Mouse (Mus musculus): ENCODE data around the gene Phpt1.
A peak's percentile ranks its signal among the peaks of the same experiment; 100 is the strongest.
"Not testable (repeated sequence)": the region's sequence is repeated elsewhere in the genome, so short reads cannot be mapped to it uniquely, and the experiment has no call there.

Phpt1 gene

DNA sequence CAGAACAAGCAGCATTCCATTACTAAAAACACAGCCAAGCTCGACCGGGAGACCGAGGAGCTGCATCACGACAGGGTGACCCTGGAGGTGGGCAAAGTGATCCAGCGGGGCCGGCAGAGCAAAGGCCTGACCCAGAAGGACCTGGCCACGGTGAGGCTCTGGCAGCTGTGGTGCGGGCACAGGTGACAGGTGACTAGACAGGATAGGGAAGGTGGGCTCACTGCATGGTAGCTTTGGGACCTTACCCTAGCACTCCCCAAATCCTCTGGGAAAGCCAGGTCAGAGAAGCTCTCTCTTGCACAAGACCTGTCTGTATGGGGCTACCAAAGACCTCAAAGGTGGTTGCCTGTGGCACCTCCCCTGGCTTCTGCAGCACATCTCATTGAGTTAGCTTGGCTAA lies 14.5 kb downstream of the Phpt1 start:
- DNase-seq (ENCODE audit: low read depth, low spot score) = no peak

DNA sequence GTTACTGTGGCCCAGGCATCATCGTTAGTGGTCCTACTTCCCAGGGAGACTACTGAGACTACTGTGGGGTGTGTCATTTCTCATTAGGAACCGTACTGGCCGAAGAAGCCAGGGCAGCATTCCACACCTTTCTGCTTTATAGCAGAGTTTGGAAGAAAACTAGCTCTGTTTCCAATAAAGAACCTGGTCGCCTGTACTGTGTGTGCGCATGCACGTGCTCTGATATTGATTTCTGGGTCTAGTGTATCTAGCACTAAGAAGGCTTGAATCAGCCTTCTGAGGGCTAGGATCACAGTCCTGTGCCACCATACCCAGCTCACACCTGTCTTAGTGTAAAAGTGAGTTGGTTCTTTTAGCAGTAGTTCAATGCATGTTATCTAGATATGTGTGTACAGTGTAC lies 16.2 kb downstream of the Phpt1 start:
- DNase-seq (ENCODE audit: low read depth, low spot score) = no peak

DNA sequence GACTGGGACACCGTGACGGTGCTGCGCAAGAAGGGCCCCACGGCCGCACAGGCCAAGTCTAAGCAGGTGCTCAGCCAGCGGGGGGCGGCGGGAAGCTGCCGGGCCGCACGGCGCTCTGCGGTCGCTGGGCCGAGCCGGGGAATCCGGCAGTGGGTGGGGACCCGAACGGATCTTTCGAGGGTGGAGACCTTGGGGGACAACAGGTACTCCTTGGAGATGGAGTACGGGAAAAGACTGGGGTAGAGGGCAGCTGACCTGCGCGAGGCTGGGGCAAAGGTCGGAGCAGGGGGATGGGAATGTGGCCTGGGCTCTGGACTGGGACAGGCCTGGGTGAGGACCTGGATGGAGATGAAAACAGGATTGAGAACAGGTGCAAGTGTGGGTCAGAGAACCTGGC lies 17.1 kb downstream of the Phpt1 start:
- DNase-seq (ENCODE audit: low read depth, low spot score) = no peak

DNA sequence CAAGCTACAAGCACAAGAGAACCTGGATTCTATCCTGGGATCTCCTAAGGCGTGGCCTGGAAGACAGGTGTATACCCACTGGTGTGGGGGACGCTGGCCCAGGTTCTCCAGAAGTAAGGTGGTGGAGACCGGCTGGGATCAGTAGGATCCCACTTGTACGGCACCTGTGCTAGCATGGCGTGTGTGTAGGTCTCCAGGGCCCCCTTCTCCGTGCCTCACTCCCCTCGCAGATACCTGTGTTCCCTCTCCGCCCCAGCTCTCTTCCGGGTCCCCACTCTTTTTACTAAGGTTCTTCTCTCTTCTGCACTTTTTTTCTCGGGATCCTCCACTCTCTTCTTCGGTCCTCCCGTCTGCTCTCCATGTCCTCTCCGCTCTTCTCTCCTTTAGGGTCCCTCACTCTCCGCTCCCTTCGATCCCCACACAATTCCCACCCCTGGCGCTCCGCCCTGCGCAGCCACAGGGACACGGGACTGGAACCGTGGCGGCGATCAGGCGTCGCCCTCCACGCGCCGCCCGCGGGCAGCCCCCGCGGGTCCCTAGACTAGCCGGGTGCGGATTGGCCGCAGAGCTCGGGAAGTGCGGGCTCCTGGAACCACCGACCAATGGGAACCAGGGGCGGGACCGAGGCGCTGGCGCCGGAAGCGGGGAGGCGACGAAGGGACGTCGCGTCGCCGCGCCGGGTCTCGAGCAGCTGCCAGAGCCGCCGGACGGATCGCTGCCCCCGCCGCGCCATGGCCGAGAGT lies 17.6 kb downstream of the Phpt1 start, which contains the start of gene Edf1:
Gene Edf1 (plus strand): TSS at position 627 of the 743 bp plus-strand sequence.
- DNase-seq (ENCODE audit: low read depth, low spot score) = peak; percentile 94

DNA sequence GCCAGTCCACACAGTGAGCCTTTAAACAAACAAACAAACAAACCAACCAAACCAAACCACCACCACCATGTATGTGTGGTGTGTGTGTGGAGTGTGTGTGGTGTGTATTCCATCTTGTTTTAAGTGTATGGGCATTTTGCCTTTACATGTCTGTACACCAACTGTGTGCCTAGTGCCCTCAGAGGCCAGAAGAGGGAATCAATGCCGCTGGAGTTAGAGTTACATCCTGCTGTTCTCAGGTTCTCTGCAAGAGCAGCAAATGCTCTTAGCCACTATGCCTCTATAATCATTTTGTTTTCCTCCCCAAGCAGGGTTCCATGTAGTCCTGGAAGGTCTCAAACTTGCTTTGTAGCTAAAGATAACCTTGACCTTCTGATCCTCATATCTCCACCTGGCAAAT lies 18.7 kb downstream of the Phpt1 start:
- no peak for DNase-seq (ENCODE audit: low read depth, low spot score)

DNA sequence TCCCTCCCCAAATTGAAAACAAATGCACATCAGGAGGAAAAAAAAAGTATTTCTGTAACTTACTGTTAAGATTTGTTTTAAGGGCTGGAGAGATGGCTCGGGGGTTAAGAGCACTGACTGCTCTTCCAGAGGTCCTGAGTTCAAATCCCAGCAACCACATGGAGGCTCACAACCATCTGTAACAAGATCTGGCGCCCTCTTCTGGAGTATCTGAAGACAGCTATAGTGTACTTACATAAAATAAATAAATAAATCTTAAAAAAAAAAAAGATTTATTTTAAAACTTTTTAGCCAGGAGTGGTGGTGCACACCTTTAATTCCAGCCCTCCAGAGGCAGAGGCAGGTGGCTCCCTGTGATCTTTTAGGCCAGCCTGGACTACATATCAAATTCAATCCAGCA lies 19.5 kb downstream of the Phpt1 start:
- not testable (repeated sequence) for DNase-seq (ENCODE audit: low read depth, low spot score)

DNA sequence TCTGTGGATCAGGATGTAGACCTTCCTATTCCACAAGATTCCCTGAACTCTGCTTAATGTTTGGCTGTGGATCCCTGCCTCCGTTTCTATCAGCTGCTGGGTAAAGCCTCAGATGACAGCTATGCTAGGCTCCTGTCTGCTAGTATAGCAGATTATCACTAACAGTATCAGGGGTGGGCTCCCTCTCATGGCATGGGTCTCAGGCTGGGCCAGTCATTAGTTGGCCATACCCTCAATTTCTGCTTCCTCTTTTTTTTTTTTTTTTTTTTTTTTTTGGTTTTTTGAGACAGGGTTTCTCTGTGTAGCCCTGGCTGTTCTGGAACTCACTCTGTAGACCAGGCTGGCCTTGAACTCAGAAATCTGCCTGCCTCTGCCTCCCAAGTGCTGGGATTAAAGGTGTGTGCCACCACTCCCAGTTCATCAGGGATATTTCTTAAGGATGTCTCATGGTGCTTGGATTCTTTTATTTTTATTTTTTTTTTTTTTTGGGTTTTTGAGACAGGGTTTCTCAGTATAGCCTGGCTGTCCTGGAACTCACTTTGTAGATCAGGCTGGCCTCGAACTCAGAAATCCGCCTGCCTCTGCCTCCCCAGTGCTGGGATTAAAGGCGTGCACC lies 21.7 kb downstream of the Phpt1 start:
- DNase-seq (ENCODE audit: low read depth, low spot score) = not testable (repeated sequence)

DNA sequence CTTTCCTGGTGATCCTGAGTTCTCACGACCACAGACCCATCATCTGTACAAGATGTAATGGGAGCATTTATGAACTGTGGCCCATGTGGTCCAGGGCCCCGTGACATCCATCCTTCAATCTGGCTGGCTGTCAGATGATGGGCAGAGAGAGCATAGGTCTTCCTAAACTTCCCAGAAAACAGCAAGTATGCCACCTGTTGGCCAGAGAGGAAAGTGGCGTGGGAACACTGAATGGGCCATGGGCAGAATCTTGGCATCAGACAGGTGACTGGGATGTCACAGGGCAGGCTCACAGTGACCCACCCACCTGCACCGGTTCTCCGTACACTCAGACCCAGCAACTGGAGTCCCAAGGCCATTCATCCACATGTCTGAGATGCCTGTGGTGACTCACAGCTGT lies 23.8 kb downstream of the Phpt1 start:
- peak; percentile 39 for DNase-seq (ENCODE audit: low read depth, low spot score)

DNA sequence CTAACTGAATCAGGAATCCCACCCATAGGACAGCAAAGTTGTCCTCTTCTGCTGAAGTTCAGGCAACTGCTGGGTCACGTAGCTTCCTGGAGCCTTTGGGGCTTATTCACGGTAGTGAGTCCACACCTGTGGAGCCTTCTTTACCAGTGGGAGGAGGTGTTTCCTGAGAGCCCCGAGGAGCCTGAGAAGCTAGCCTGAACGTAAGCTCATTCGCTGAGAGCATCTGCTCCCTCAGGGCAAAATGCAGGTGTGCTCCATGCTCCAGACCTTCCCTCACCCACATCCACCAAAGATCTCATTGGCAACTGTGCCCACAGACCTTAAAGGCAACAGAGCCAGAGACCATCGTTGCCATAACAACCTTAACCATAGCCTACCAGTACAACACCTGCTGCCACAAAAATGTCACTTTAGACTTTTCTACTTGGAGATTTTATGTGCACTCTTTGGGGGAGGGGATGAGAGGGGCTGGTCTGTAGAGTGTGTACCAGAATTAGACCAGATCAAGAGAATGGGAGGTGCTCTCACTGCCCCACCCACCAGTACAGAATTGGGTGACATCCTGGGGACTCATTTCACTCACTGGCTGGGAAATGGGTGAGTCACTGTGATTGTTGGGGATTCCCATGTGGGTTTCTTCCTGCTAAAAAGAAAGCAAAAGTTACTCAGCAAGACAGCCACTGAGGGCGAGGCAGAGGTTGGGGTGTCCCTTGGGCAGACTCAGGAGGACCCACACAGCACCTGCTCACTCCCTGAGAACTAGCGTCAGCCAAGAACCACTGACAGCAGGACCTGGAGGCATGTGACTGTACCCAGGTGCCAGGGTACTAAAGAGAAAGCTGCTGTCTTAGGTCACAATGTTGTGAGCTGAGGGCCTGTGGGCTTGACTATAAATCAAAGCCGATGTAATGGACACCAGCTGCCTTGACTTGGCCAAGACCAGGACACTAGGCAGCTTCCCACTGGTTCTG lies 25.7 kb downstream of the Phpt1 start:
- DNase-seq (ENCODE audit: low read depth, low spot score) = no peak

DNA sequence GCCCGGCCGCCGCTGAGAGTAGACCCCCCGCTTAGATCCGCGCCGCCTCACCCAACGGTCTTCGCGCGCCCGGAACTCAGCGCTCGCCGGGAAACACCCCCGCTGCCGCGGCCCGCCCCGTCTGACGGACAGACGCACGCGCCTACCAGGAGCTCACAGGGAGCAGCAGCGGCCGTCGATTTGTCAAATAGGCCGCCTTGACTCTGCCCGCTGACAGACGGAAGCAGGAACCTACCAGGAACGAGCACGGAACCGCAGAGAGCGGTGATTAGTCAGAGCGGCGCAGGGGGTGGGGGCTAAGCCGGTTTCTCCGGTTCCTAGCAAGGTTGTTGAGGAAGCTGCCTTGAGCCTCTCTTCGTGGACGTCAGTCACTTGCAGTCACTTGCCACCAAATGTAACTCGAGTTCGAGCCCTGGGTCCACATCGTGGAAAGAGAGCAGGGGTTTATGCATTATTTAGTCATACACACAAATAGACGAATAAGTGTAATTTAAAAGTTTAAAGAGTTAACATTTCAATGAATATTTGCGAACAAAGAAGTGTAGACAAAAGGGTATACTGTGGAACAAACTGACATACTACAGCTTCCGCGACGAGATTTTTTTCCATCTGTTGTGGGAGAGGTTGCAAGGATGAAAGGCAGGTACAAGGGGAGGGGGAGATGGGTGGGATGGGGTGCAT lies 28.1 kb downstream of the Phpt1 start, which contains the start of gene Traf2:
Gene Traf2 (minus strand): TSS at position 130 of the 681 bp plus-strand sequence.
- DNase-seq (ENCODE audit: low read depth, low spot score) = peak; percentile 99

DNA sequence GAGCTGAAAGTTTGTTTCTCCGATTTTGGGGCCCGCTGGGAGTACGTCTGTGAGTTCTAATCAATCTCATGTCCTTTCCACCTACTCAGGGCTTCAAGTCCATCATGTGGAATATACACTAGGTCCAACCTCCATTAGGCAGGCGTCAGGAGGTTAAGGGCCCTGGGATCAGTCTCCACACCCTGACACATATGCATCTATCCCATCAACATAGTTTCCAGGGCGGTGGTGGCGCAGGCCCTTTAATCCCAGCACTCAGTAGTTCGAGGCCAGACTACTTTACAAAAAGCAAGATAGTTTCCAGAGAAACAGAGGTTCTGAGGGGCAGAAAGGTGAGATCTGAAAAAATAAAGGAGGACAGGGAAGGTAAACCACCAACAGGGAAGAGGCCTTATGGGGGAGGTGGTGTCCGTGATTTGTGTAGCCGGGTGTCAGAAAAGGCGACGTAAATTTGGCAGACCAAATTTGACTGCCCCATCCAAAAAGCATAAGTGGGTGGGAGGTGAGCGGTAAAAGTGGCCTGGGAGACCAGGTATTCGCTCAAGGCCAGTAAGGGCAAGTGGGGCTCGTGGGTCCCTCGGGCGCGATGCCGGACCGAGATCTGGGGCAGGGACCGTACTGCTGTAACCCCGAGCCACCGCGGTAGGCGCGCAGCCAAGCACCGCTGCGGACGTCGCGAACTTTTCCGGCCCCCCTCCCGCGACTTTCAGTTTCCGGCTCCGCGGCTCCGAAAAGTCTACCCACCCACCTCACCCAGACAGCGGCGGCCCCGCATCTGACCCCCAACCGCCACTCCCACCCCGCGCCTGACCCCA lies 28.8 kb downstream of the Phpt1 start:
- no peak for DNase-seq (ENCODE audit: low read depth, low spot score)

DNA sequence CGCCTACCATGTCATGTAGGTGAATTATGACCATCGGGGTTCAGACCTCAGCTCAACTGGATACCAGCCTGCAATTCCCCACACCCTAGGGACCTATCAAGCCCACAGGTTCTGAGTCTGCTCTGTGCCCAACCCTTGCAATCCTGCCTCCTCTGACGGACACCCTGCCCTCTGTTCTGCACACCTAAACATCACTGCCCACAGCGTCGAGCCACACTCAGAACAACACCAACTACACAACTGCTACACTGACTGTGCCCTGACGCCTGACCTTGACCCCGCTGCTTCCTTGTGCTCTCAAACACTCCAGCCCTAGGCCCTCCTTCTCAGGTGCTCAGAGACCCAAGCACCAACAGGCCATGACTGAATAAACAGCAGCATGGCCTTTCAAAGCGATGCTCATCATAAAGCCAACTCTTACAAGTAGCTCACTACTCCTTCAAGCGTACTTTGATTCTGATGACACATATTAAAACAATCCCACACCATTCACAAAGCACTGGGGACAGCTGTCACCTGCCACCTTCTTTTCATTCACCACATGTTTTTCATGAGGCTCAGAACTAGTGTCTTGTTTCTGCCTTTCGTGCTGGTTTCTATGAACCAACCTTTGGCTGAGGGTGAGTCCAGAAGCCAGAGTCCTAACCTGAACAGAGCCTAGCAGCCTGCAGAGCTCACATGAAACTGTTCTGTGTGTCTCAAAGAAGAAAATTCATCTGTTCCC lies 33.2 kb downstream of the Phpt1 start:
- no peak for DNase-seq (ENCODE audit: low read depth, low spot score)

DNA sequence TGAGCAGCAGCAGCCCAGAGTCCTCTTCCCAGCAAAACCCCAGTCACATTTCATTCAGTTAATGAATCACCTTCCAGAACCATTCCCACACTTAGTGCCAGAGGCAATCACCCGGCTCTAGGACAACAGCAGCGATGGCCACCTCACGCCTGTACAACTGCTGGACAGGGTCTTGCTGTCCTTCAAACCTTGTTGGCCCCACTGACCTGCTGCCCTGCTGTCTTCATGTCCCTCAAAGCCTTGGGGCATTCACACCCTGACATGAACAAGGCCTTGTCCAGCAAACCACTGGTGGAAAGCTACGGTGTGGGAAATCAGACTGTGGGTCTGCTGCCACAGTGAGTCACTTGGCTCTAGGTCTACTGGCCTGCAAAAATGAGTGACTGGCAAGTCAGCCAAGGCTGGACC lies 34.5 kb downstream of the Phpt1 start:
- DNase-seq (ENCODE audit: low read depth, low spot score) = no peak

DNA sequence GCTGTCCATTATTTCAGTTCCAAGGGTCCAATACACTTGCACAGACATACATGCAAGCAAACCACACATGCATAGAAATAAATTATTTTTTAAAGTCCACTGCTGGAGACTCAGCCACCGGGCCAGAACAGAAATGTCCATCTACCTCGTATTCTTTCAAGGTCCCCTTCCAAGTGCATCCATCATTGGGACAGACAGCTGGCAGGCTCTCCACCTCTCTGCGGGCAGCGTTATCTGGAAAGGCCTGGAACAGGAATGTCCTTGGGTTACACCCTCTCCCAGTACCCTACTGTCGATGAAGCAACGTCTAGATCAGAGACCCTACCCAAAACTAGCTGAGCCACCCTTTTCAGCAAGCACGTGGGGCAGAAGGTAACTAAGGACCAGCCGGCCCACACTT lies 38.5 kb downstream of the Phpt1 start:
- DNase-seq (ENCODE audit: low read depth, low spot score) = no peak

DNA sequence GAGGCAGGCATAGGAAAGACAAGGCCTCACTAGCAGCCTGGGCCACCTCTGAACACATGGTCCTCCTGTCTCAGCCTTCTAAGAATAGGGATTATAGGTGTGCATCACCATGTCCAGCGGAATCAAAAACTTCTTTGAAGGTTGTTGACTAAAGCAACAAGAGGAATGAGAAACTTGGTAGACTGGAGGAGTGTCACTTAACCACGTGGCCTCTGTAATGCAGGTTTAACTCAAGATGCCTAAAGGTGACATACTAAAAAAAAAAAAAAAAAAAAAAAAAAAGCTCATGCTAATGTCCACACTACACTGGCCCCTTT lies 40.2 kb downstream of the Phpt1 start:
- no peak for DNase-seq (ENCODE audit: low read depth, low spot score)

DNA sequence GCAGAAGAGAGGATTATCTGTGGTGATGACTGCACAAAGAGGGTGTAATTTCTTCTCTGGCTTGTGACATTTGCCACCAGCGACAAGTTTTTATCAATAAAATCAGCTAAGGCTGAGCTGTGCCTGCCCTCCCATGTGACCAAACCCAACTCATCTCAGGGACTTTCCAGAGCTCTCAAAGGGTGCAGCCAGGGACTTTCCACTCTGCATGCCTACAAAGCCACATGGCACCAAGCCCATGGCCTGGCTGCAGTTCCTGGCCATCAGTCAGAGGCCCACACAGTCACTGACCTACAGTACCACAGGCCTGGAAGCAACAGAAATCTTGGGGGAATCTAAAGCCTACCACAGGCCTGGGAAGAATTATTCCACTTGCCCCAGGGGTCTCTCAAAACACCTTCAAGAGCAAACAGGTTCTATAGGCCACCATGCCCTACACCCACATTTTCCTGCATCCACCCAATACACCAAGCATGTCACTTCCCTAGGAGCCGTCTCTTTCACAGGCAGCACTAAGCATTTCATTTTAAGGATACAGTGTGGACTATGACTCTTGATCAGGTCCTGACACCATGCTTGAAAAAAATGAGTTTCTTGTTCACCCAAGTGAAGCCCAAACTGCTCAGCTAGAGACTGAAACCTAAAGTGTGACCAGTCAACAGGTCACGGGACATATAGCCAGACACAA lies 40.7 kb downstream of the Phpt1 start:
- DNase-seq (ENCODE audit: low read depth, low spot score) = no peak

DNA sequence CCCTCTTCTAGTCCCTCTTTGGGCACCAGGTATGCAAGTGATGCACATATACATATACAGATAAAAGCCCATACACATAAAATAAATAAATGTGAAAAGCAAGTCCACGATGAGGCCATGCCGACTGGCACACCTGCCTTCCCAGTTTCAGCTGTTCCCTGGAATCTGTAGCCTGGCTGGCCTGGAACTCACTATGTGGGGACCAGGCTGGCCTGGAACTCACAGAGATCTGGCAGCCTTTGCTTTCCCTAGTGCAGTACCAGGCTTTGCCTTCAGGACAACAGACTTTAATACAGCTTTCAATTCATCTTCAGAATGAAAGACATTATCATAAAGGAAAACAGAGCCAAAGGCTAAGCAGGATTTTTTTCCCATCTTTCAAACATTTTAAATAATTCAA lies 41.3 kb downstream of the Phpt1 start:
- DNase-seq (ENCODE audit: low read depth, low spot score) = no peak

DNA sequence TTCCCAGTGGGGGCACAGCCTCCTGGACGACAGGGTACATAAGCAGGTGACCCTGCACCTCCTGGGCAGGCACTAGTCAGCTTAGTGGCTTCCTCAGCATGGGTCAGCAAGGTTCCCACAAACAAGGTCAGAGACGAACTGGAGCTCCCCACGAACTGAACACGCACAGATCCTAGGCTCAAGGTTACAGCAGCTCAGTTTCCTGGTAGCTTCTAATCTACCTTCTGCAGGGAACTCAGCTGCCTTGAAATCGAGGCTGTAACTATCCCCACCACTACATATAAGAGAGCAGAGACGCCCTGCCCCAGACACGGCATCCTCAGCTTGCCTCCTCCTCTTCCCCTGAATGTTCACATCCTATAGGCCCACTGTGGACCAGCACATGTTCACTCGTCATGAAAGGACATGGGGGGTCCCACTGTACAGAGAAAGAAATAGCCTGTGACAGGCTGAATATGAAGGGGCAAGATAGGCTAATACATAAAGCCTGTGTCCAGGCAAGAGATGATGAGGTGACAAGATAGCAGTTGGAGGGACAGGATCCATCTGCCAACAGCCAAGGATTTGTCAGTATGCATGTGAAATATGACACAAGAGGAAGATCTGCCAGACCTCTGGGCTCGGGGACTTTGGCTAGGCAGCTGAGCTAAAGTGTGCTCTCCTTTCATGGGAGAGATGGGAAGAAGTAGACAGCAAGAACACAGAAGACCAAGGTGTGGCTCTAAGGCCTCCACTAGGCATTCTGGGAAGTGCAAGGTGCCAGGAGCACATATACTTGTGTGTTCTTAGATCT lies 48.3 kb downstream of the Phpt1 start:
- DNase-seq (ENCODE audit: low read depth, low spot score) = no peak

Measured in mesoderm, embryonic 11.5 days (tissue).